Mouse (Mus musculus): ENCODE results near the gene Icam4.

GRCm38 (mm10) chr9:21030781-21031250, 1.6 kb downstream of the Icam4 start:
- no peak for TF ChIP-seq ZKSCAN1 (IDR thresholded peaks at IDR 0.05; ENCODE audit: borderline replicate concordance, low read depth, low read length)
- no peak; the same call in none of the 2 replicates for TF ChIP-seq TCF12 (IDR thresholded peaks at IDR 0.05; ENCODE audit: low read depth, low read length)
- no peak for TF ChIP-seq NELFE (IDR thresholded peaks at IDR 0.05; ENCODE audit: low read depth, low read length)
- TF ChIP-seq USF1 (IDR thresholded peaks at IDR 0.05; ENCODE audit: low read depth, low read length) = peak; percentile 42
- TF ChIP-seq CTCF (conservative IDR thresholded peaks at IDR 0.05 in 1 of 2, IDR thresholded peaks at IDR 0.05 in 1 of 2; ENCODE audit: low read depth in 2 of 2, low read length in 2 of 2) = peak; percentile 29 to 79; a peak in 2 of 4 replicates
- TF ChIP-seq MAFK (IDR thresholded peaks at IDR 0.05; ENCODE audit: insufficient replicate concordance, low read length) = no peak
- TF ChIP-seq EP300 (IDR thresholded peaks at IDR 0.05; ENCODE audit: low read length) = no peak
- TF ChIP-seq ZMIZ1 (IDR thresholded peaks at IDR 0.05; ENCODE audit: low read depth, low read length) = 0 out of 2 replicates have a peak, but pooled peaks have one; percentile 14

Data from CH12.LX (cell line).